Mouse (Mus musculus): ENCODE measurements around the gene Agap1. TPM values are rescaled to one million over a fixed set of nuclear protein-coding genes. Genes with fewer than 3 reads are reported as not detected.

Gene Agap1
- polyA plus RNA-seq, 1 experiment: 145 TPM

- no peak for DNase-seq (ENCODE audit: low read depth)
- TF ChIP-seq POLR2A (IDR thresholded peaks at IDR 0.05; ENCODE audit: borderline replicate concordance, extremely low read depth, insufficient read depth, insufficient read length, poor library complexity, severe bottlenecking) (no peak), CTCF (IDR thresholded peaks at IDR 0.05; ENCODE audit: borderline replicate concordance, extremely low read depth, insufficient read depth, insufficient read length) (no peak)
Measured at GRCm38 (mm10) chr1:89650557-89650956, 196.0 kb downstream of the Agap1 start.

- no peak for DNase-seq (ENCODE audit: low read depth)
- TF ChIP-seq POLR2A (IDR thresholded peaks at IDR 0.05; ENCODE audit: borderline replicate concordance, extremely low read depth, insufficient read depth, insufficient read length, poor library complexity, severe bottlenecking): no peak
- TF ChIP-seq CTCF (IDR thresholded peaks at IDR 0.05; ENCODE audit: borderline replicate concordance, extremely low read depth, insufficient read depth, insufficient read length): no peak
Measured at GRCm38 (mm10) chr1:89656167-89656566, 201.6 kb downstream of the Agap1 start.

DNA sequence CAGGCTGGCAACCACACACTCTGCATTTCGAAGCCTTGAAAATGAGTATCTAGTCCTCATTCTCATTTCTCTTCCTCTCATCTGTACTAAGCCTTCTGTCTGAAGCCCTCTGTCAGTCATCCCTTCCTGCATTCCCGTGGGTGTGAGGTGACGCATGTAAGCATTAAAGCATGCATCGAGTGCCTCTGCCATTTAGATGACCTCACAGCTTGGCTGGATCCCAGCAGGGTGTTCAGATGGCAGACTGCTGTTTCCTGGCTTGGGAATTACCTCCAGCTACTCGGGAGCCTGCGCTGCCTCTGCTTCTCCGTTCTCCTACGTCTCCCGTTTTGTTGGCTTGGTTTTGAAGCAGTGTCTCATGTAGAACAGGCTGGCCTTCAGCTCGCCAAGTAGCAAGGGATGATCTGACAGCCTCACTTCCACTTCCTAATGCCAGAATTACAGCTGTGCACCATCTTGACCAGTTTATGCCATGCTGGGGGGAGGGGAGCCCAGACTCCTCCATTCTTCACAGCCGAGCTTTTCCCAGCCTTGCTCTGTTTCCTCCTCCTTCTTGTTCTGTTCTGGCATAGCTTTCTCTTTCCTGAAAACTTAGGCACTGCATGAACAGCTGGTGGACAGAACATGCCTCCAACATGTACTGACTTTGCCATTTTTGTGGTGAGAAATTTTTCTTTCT lies 202.2 kb downstream of the Agap1 start:
- peak; percentile 75 for DNase-seq (ENCODE audit: low read depth)
- TF ChIP-seq POLR2A (IDR thresholded peaks at IDR 0.05; ENCODE audit: borderline replicate concordance, extremely low read depth, insufficient read depth, insufficient read length, poor library complexity, severe bottlenecking) (no peak), CTCF (IDR thresholded peaks at IDR 0.05; ENCODE audit: borderline replicate concordance, extremely low read depth, insufficient read depth, insufficient read length) (no peak)

- no peak for DNase-seq (ENCODE audit: low read depth)
- no peak for TF ChIP-seq POLR2A (IDR thresholded peaks at IDR 0.05; ENCODE audit: borderline replicate concordance, extremely low read depth, insufficient read depth, insufficient read length, poor library complexity, severe bottlenecking)
- TF ChIP-seq CTCF (IDR thresholded peaks at IDR 0.05; ENCODE audit: borderline replicate concordance, extremely low read depth, insufficient read depth, insufficient read length): no peak
Measured at GRCm38 (mm10) chr1:89660804-89661203, 206.2 kb downstream of the Agap1 start.

- TF ChIP-seq CTCF (IDR thresholded peaks at IDR 0.05; ENCODE audit: borderline replicate concordance, extremely low read depth, insufficient read depth, insufficient read length) (no peak), POLR2A (IDR thresholded peaks at IDR 0.05; ENCODE audit: borderline replicate concordance, extremely low read depth, insufficient read depth, insufficient read length, poor library complexity, severe bottlenecking) (no peak)
- DNase-seq (ENCODE audit: low read depth): no peak
Measured at GRCm38 (mm10) chr1:89666154-89666553, 211.5 kb downstream of the Agap1 start.

DNA sequence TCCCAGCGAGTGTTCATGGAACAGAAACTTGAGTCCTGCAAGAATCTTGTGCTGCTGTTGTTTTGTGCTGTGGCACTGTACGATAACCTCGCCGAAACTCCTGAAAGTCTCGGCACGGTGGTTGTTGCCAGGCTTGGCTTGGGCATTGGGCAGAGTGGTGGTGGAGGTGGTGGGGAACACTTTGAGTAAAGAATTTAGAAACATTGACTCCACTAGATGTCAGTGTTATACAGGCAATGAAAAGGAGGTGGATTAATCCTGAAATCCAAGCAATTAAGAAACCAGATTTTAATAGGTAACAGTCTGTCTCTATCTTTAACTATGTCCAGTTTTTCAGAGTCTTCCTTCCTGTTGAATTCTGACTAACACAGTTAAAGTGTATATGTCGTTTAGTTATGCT lies 212.8 kb downstream of the Agap1 start:
- DNase-seq (ENCODE audit: low read depth): peak; percentile 61
- TF ChIP-seq POLR2A (IDR thresholded peaks at IDR 0.05; ENCODE audit: borderline replicate concordance, extremely low read depth, insufficient read depth, insufficient read length, poor library complexity, severe bottlenecking): no peak
- peak; percentile 7; the same call in 1 of the 2 replicates for TF ChIP-seq CTCF (IDR thresholded peaks at IDR 0.05; ENCODE audit: borderline replicate concordance, extremely low read depth, insufficient read depth, insufficient read length)

GRCm38 (mm10) chr1:89668635-89669034 lies 214.0 kb downstream of the Agap1 start:
- no peak for TF ChIP-seq CTCF (IDR thresholded peaks at IDR 0.05; ENCODE audit: borderline replicate concordance, extremely low read depth, insufficient read depth, insufficient read length)
- no peak for TF ChIP-seq POLR2A (IDR thresholded peaks at IDR 0.05; ENCODE audit: borderline replicate concordance, extremely low read depth, insufficient read depth, insufficient read length, poor library complexity, severe bottlenecking)
- peak; percentile 80 for DNase-seq (ENCODE audit: low read depth)

- no peak for TF ChIP-seq POLR2A (IDR thresholded peaks at IDR 0.05; ENCODE audit: borderline replicate concordance, extremely low read depth, insufficient read depth, insufficient read length, poor library complexity, severe bottlenecking)
- TF ChIP-seq CTCF (IDR thresholded peaks at IDR 0.05; ENCODE audit: borderline replicate concordance, extremely low read depth, insufficient read depth, insufficient read length): no peak
- peak; percentile 97 for DNase-seq (ENCODE audit: low read depth)
Measured at GRCm38 (mm10) chr1:89671110-89671787, 216.6 kb downstream of the Agap1 start.

DNA sequence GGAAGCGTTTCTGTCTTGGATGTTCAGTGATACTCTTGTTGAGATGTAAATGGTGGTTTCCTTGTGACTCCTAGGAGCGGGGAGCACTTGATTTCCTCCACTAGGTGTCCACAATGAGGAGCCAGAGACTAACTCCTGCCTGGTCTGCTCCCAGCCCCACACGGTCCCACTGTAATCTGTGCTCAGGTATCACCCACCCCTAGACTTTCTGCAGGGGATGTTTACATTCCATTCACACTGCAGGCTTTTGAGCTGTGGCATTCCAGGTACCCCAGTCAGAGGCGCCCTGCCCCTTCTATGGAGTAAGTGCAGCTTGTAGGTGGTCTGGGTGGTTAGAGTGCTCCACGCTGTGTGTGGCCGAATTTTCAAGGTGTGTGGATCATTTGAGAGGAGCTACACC lies 218.5 kb downstream of the Agap1 start:
- DNase-seq (ENCODE audit: low read depth): no peak
- no peak for TF ChIP-seq POLR2A (IDR thresholded peaks at IDR 0.05; ENCODE audit: borderline replicate concordance, extremely low read depth, insufficient read depth, insufficient read length, poor library complexity, severe bottlenecking)
- TF ChIP-seq CTCF (IDR thresholded peaks at IDR 0.05; ENCODE audit: borderline replicate concordance, extremely low read depth, insufficient read depth, insufficient read length): no peak

DNA sequence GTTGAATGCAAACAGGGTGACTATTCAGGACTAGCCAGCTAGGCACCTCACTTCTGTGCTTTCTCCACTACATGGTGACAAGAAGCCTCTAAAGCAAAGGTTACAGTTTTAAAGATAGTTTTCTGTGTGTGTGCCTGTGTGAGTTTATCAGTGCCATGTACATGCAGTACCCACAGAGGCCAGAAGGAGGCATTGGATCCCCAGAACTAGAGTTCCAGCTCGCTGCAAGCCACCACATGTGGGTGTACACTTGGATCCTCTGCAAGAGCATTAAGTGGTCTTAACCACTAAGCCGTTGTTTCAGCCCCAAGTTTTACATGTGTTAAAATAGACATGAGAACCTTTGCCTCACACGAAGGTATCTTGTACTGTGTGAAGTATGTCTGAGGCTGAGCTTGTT lies 219.1 kb downstream of the Agap1 start:
- no peak for TF ChIP-seq POLR2A (IDR thresholded peaks at IDR 0.05; ENCODE audit: borderline replicate concordance, extremely low read depth, insufficient read depth, insufficient read length, poor library complexity, severe bottlenecking)
- TF ChIP-seq CTCF (IDR thresholded peaks at IDR 0.05; ENCODE audit: borderline replicate concordance, extremely low read depth, insufficient read depth, insufficient read length): peak; percentile 41; the same call in 1 of the 2 replicates
- DNase-seq (ENCODE audit: low read depth): no peak

GRCm38 (mm10) chr1:89674681-89675080 lies 220.1 kb downstream of the Agap1 start:
- peak; percentile 86 for DNase-seq (ENCODE audit: low read depth)
- TF ChIP-seq CTCF (IDR thresholded peaks at IDR 0.05; ENCODE audit: borderline replicate concordance, extremely low read depth, insufficient read depth, insufficient read length) (no peak), POLR2A (IDR thresholded peaks at IDR 0.05; ENCODE audit: borderline replicate concordance, extremely low read depth, insufficient read depth, insufficient read length, poor library complexity, severe bottlenecking) (no peak)

- no peak for TF ChIP-seq POLR2A (IDR thresholded peaks at IDR 0.05; ENCODE audit: borderline replicate concordance, extremely low read depth, insufficient read depth, insufficient read length, poor library complexity, severe bottlenecking)
- TF ChIP-seq CTCF (IDR thresholded peaks at IDR 0.05; ENCODE audit: borderline replicate concordance, extremely low read depth, insufficient read depth, insufficient read length): peak; percentile 63
- DNase-seq (ENCODE audit: low read depth): peak; percentile 75
Measured at GRCm38 (mm10) chr1:89676411-89676810, 221.8 kb downstream of the Agap1 start.

All from brain, embryonic 14.5 days (tissue).